Mouse (Mus musculus): ENCODE measurements around the gene Ttll4. TPM values are rescaled to one million over a fixed set of nuclear protein-coding genes. Genes with fewer than 3 reads are reported as not detected.

Ttll4 gene
- polyA plus RNA-seq, 1 experiment: 1.2 TPM

GRCm38 (mm10) chr1:74715886-74716285 lies 54.3 kb downstream of the Ttll4 start:
- H3K4me1 ChIP-seq: peaks cover 45% of the 10 kb centered on the region
- TF ChIP-seq FLI1 (IDR thresholded peaks at IDR 0.05; ENCODE audit: low read length): no peak
- no peak for TF ChIP-seq GATA1 (IDR thresholded peaks at IDR 0.05; ENCODE audit: borderline replicate concordance, low read length)
- no peaks in the 10 kb centered on the region for H3K9me3 ChIP-seq
- H3K4me3 ChIP-seq (replicated peaks): no peak overlapping the region
- peaks cover 19% of the 10 kb centered on the region for H3K27me3 ChIP-seq (replicated peaks)
- H3K36me3 ChIP-seq (replicated peaks; ENCODE audit: low read length): no peaks in the 10 kb centered on the region

GRCm38 (mm10) chr1:74718113-74718512 lies 56.6 kb downstream of the Ttll4 start:
- Histone ChIP-seq H3K27me3 (replicated peaks) (peaks cover 17% of the 10 kb centered on the region), H3K36me3 (replicated peaks; ENCODE audit: low read length) (no peaks in the 10 kb centered on the region), H3K4me1 (peaks cover 57% of the 10 kb centered on the region), H3K4me3 (replicated peaks) (no peak overlapping the region), H3K9me3 (0 out of 2 replicates have a peak, but pooled peaks cover 3% of the 10 kb centered on the region)
- TF ChIP-seq GATA1 (IDR thresholded peaks at IDR 0.05; ENCODE audit: borderline replicate concordance, low read length) (no peak), FLI1 (IDR thresholded peaks at IDR 0.05; ENCODE audit: low read length) (no peak)

GRCm38 (mm10) chr1:74719281-74719680 lies 57.7 kb downstream of the Ttll4 start:
- H3K4me3 ChIP-seq (replicated peaks): no peak overlapping the region
- no peaks in the 10 kb centered on the region for H3K36me3 ChIP-seq (replicated peaks; ENCODE audit: low read length)
- H3K4me1 ChIP-seq: peaks cover 54% of the 10 kb centered on the region
- peaks cover 6% of the 10 kb centered on the region for H3K27me3 ChIP-seq (replicated peaks)
- TF ChIP-seq FLI1 (IDR thresholded peaks at IDR 0.05; ENCODE audit: low read length) (no peak), GATA1 (IDR thresholded peaks at IDR 0.05; ENCODE audit: borderline replicate concordance, low read length) (no peak)
- H3K9me3 ChIP-seq: 0 out of 2 replicates have a peak, but pooled peaks cover 3% of the 10 kb centered on the region

- H3K9me3 ChIP-seq: 0 out of 2 replicates have a peak, but pooled peaks cover 3% of the 10 kb centered on the region
- H3K27me3 ChIP-seq (replicated peaks): peaks cover 1% of the 10 kb centered on the region
- TF ChIP-seq GATA1 (IDR thresholded peaks at IDR 0.05; ENCODE audit: borderline replicate concordance, low read length) (no peak), FLI1 (IDR thresholded peaks at IDR 0.05; ENCODE audit: low read length) (no peak)
- no peaks in the 10 kb centered on the region for H3K36me3 ChIP-seq (replicated peaks; ENCODE audit: low read length)
- no peak overlapping the region for H3K4me3 ChIP-seq (replicated peaks)
- peaks cover 49% of the 10 kb centered on the region for H3K4me1 ChIP-seq
These were observed 60.1 kb downstream of the Ttll4 start for GRCm38 (mm10) chr1:74721657-74722056.

- no peak for TF ChIP-seq GATA1 (IDR thresholded peaks at IDR 0.05; ENCODE audit: borderline replicate concordance, low read length)
- TF ChIP-seq FLI1 (IDR thresholded peaks at IDR 0.05; ENCODE audit: low read length): no peak
- Histone ChIP-seq H3K4me3 (replicated peaks) (no peak overlapping the region), H3K9me3 (0 out of 2 replicates have a peak, but pooled peaks cover 3% of the 10 kb centered on the region), H3K36me3 (replicated peaks; ENCODE audit: low read length) (no peaks in the 10 kb centered on the region), H3K27me3 (replicated peaks) (peaks cover 3% of the 10 kb centered on the region), H3K4me1 (peaks cover 56% of the 10 kb centered on the region)
These were observed 62.2 kb downstream of the Ttll4 start for GRCm38 (mm10) chr1:74723748-74724147.

- Histone ChIP-seq H3K4me1 (peaks cover 46% of the 10 kb centered on the region), H3K36me3 (replicated peaks; ENCODE audit: low read length) (no peaks in the 10 kb centered on the region), H3K4me3 (replicated peaks) (no peak overlapping the region), H3K9me3 (0 out of 2 replicates have a peak, but pooled peaks cover 3% of the 10 kb centered on the region), H3K27me3 (replicated peaks) (peaks cover 9% of the 10 kb centered on the region)
- TF ChIP-seq FLI1 (IDR thresholded peaks at IDR 0.05; ENCODE audit: low read length) (no peak), GATA1 (IDR thresholded peaks at IDR 0.05; ENCODE audit: borderline replicate concordance, low read length) (no peak)
These were observed 64.6 kb downstream of the Ttll4 start for GRCm38 (mm10) chr1:74726114-74726513.

- H3K27me3 ChIP-seq (replicated peaks): peaks cover 9% of the 10 kb centered on the region
- TF ChIP-seq GATA1 (IDR thresholded peaks at IDR 0.05; ENCODE audit: borderline replicate concordance, low read length) (no peak), FLI1 (IDR thresholded peaks at IDR 0.05; ENCODE audit: low read length) (no peak)
- H3K4me1 ChIP-seq: peaks cover 40% of the 10 kb centered on the region
- 0 out of 2 replicates have a peak, but pooled peaks cover 3% of the 10 kb centered on the region for H3K9me3 ChIP-seq
- no peaks in the 10 kb centered on the region for H3K36me3 ChIP-seq (replicated peaks; ENCODE audit: low read length)
- H3K4me3 ChIP-seq (replicated peaks): no peak overlapping the region
These were observed 65.1 kb downstream of the Ttll4 start for GRCm38 (mm10) chr1:74726674-74727073.

GRCm38 (mm10) chr1:74728446-74728845 lies 66.9 kb downstream of the Ttll4 start:
- no peak for TF ChIP-seq GATA1 (IDR thresholded peaks at IDR 0.05; ENCODE audit: borderline replicate concordance, low read length)
- TF ChIP-seq FLI1 (IDR thresholded peaks at IDR 0.05; ENCODE audit: low read length): no peak
- Histone ChIP-seq H3K36me3 (replicated peaks; ENCODE audit: low read length) (no peaks in the 10 kb centered on the region), H3K9me3 (no peaks in the 10 kb centered on the region), H3K4me3 (replicated peaks) (no peak overlapping the region), H3K4me1 (peaks cover 22% of the 10 kb centered on the region), H3K27me3 (replicated peaks) (peaks cover 10% of the 10 kb centered on the region)

- peaks cover 61% of the 10 kb centered on the region for H3K27me3 ChIP-seq (replicated peaks)
- H3K36me3 ChIP-seq (replicated peaks; ENCODE audit: low read length): no peaks in the 10 kb centered on the region
- H3K4me3 ChIP-seq (replicated peaks): no peak overlapping the region
- TF ChIP-seq FLI1 (IDR thresholded peaks at IDR 0.05; ENCODE audit: low read length): no peak
- TF ChIP-seq GATA1 (IDR thresholded peaks at IDR 0.05; ENCODE audit: borderline replicate concordance, low read length): no peak
- H3K9me3 ChIP-seq: no peaks in the 10 kb centered on the region
- H3K4me1 ChIP-seq: peaks cover 8% of the 10 kb centered on the region
These were observed 75.4 kb downstream of the Ttll4 start for GRCm38 (mm10) chr1:74736977-74737376.

GRCm38 (mm10) chr1:74737500-74737899 lies 76.0 kb downstream of the Ttll4 start:
- Histone ChIP-seq H3K27me3 (replicated peaks) (peaks cover 61% of the 10 kb centered on the region), H3K9me3 (no peaks in the 10 kb centered on the region), H3K36me3 (replicated peaks; ENCODE audit: low read length) (no peaks in the 10 kb centered on the region), H3K4me1 (peaks cover 8% of the 10 kb centered on the region), H3K4me3 (replicated peaks) (no peak overlapping the region)
- TF ChIP-seq GATA1 (IDR thresholded peaks at IDR 0.05; ENCODE audit: borderline replicate concordance, low read length) (no peak), FLI1 (IDR thresholded peaks at IDR 0.05; ENCODE audit: low read length) (no peak)
